Mouse (Mus musculus): ENCODE measurements around the gene Fv1.

Gene Fv1

GRCm38 (mm10) chr4:147884138-147884537 lies 15.4 kb downstream of the Fv1 start:
- no peak for DNase-seq (ENCODE audit: low spot score in 2 of 2)

GRCm38 (mm10) chr4:147886158-147886557 lies 17.4 kb downstream of the Fv1 start:
- DNase-seq (ENCODE audit: low spot score in 2 of 2): no peak

- DNase-seq (ENCODE audit: low spot score in 2 of 2): no peak
These were observed 18.5 kb downstream of the Fv1 start for GRCm38 (mm10) chr4:147887277-147887676.

- DNase-seq (ENCODE audit: low spot score in 2 of 2): no peak
These were observed 19.5 kb downstream of the Fv1 start for GRCm38 (mm10) chr4:147888237-147888636.

- no peak for DNase-seq (ENCODE audit: low spot score in 2 of 2)
These were observed 21.6 kb downstream of the Fv1 start for GRCm38 (mm10) chr4:147890341-147890740.

GRCm38 (mm10) chr4:147895815-147896330 lies 27.1 kb downstream of the Fv1 start:
- no peak for DNase-seq (ENCODE audit: low spot score in 2 of 2)

GRCm38 (mm10) chr4:147896411-147896810 lies 27.6 kb downstream of the Fv1 start:
- no peak for DNase-seq (ENCODE audit: low spot score in 2 of 2)

GRCm38 (mm10) chr4:147897348-147897747 lies 28.6 kb downstream of the Fv1 start:
- no peak for DNase-seq (ENCODE audit: low spot score in 2 of 2)

- no peak for DNase-seq (ENCODE audit: low spot score in 2 of 2)
These were observed 31.7 kb downstream of the Fv1 start for GRCm38 (mm10) chr4:147900452-147900851.

- no peak for DNase-seq (ENCODE audit: low spot score in 2 of 2)
These were observed 34.2 kb downstream of the Fv1 start for GRCm38 (mm10) chr4:147902906-147903500.

GRCm38 (mm10) chr4:147903601-147904000 lies 34.8 kb downstream of the Fv1 start:
- no peak for DNase-seq (ENCODE audit: low spot score in 2 of 2)

GRCm38 (mm10) chr4:147904313-147905089 lies 35.7 kb downstream of the Fv1 start, which contains the start of gene Mfn2:
TSS of gene Mfn2 (minus strand) at chr4:147904704.
- peak; percentile 84 to 93 for DNase-seq (ENCODE audit: low spot score in 2 of 2)

- no peak for DNase-seq (ENCODE audit: low spot score in 2 of 2)
These were observed 36.4 kb downstream of the Fv1 start for GRCm38 (mm10) chr4:147905090-147905659.

GRCm38 (mm10) chr4:147906230-147906629 lies 37.5 kb downstream of the Fv1 start:
- DNase-seq (ENCODE audit: low spot score in 2 of 2): no peak

GRCm38 (mm10) chr4:147909486-147909885 lies 40.7 kb downstream of the Fv1 start:
- no peak for DNase-seq (ENCODE audit: low spot score in 2 of 2)

GRCm38 (mm10) chr4:147918459-147919121 lies 49.8 kb downstream of the Fv1 start:
- peak in 1 of 2 experiments; percentile 33 for DNase-seq (ENCODE audit: low spot score in 2 of 2)
